Mouse (Mus musculus) activated CD4-positive, CD25-positive, alpha-beta regulatory T cell, adult 4 months (primary cell): ENCODE results near the gene Pla2g1b. TPM values are rescaled to one million over a fixed set of nuclear protein-coding genes. Genes with fewer than 3 reads are reported as not detected.
"Not testable (repeated sequence)": the region's sequence is repeated elsewhere in the genome, so short reads cannot be mapped to it uniquely, and the experiment has no call there.

ENCODE experiments used
- ATAC-seq: one replicate; pipeline ENCODE4 v1.8.0; 2017
- polyA plus RNA-seq, 2 experiments: library from polyadenylated mRNA; unstranded; fragments of 100-300 nt; shearing (Covaris generic); gene quantifications; one replicate each; pipeline ENCODE4 v1.2.1; 2017

The Pla2g1b gene
- polyA plus RNA-seq, 2 experiments from 2014 or later, result not detected

GRCm38 (mm10) chr5:115507267-115507980 is 41.4 kb downstream of the Pla2g1b start:
- ATAC-seq, result no peak

DNA sequence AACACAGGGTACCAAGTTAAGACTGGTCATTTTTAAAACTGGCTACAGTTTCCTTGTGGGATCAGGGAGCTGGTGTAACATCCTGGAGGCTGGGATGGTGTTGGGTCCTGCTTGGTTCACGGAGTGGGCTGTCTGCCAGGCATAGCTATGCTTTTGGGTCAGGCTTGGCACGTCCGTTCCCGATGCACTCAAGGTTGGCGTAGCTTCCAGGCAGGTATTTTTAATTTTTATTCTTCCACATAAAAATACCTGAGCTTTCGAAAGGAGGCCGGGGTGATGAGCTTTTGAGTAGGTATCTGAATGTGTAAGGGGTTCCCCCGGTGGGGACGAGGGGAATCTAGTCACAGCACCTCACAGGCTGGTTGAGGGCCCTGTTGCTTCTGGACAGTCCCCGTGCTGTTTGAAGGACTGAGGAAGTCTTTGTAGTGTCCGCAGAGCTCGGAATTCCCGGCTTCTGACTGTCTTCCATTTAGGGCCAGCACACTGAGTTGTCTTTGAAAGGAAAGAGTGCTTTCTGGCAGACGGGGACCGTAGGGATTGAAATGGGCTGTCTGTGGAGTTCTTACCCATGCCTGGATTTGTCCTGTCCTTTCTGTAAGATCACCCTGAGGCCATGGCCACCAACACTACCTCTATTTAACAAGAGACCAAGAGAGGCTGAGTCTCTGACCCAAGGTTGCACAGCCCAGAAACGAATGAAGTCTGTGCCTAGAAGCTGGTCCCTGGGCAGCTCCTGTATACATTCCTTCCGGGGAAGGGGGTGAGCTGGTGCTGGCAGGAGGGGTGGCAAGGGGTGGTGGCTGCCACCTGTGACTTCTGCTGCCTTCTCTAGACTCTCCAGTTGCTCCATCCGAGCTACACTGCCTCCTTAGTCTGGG is 42.2 kb downstream of the Pla2g1b start:
- ATAC-seq, result no peak

GRCm38 (mm10) chr5:115508859-115509147 is 42.7 kb downstream of the Pla2g1b start:
- no peak for ATAC-seq

GRCm38 (mm10) chr5:115509321-115509761 is 43.3 kb downstream of the Pla2g1b start:
- ATAC-seq, result no peak

GRCm38 (mm10) chr5:115509790-115510689 is 44.0 kb downstream of the Pla2g1b start:
- no peak for ATAC-seq

GRCm38 (mm10) chr5:115512375-115512774 is 46.3 kb downstream of the Pla2g1b start:
- ATAC-seq, result no peak

GRCm38 (mm10) chr5:115513246-115513645 is 47.2 kb downstream of the Pla2g1b start:
- no peak for ATAC-seq

DNA sequence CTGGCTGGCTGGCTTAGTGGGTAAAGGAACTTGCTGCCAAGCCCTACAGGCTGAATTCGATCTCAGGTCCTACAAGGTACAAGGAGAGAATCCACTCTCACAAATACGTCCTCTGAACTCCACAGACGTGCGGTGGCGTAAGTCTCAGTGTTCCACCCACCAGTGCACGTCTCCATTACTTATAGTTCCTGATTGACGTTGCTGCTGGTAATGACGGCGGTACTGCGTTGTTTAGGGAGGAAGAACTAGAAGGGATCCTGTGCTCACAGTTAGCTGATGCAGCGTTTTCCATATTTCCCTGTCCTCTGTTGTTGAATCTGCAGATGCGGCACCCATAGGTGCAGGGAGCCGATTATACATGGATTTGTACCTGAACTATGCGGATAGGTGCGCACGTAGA is 47.7 kb downstream of the Pla2g1b start:
- ATAC-seq, result no peak

GRCm38 (mm10) chr5:115514346-115514745 is 48.3 kb downstream of the Pla2g1b start:
- no peak for ATAC-seq

- no peak for ATAC-seq
These were observed 49.0 kb downstream of the Pla2g1b start for GRCm38 (mm10) chr5:115514896-115515587.

- peak; percentile 85 for ATAC-seq
These were observed 50.2 kb downstream of the Pla2g1b start for GRCm38 (mm10) chr5:115516081-115516907.

GRCm38 (mm10) chr5:115516908-115517307 is 50.8 kb downstream of the Pla2g1b start:
- no peak for ATAC-seq

DNA sequence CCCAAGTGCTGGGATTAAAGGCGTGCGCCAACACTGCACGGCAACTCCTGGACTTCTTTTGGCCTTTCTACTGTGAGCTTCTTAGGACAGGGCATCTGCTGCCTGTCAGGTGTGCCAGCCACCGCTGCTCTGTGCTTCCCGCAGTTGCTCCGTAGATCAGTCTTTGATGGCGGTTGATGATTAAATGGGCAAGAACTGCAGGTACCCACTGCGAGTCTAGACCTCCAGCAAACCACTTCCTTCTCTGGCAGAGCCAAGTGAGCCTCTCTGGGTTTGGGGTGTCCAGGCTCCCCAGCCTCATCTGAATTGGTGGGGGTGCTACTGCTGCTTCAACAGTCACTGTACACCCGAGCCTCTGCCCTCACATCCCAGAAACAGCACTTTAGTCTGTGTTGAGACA is 51.4 kb downstream of the Pla2g1b start:
- ATAC-seq, result peak; percentile 9

DNA sequence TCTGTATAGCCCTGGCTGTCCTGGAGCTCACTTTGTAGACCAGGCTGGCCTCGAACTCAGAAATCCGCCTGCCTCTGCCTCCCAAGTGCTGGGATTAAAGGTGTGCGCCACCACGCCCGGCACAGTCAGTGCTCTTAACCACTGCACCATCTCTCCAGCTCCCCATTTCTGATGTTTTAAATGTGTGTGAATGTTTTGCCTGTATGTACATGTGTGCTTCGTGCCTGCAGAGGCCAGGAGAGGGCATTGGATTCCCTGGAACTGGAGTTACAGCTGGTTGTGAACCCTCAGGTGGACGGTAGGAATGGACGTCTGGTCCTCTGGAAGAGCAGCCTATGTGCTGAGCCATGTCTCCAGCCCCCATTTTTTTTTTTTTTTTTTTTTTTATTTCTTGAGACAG is 52.2 kb downstream of the Pla2g1b start:
- ATAC-seq, result not testable (repeated sequence)

DNA sequence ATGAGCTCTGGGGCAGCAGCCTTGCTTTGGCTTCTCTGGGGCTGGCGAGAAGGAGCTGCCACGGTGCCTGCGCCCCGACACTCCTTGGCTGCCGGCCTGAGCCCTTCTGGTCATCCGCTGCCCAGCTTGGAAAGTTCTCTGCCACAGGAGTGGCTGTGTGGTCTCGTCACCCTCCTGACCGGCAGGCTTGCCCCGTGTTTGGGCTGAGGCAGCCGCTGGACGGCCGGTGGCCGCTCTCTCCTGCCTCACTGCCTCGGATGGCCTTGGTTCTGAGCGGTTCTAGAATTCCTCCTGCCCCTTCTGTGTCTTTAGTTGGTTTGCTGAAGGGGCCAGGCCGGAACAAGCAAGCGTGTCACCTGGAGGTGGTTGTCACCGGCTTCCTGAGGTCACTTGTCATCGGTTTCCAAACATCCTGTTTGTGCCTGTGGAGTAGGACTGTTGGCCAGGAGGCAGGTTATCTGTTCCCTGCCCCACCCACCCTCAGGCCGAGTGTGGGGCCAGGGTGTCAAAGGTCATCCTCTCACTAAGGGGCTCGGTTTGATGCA is 54.3 kb downstream of the Pla2g1b start:
- no peak for ATAC-seq

GRCm38 (mm10) chr5:115521553-115522461 is 55.7 kb downstream of the Pla2g1b start:
- ATAC-seq, result peak; percentile 90

DNA sequence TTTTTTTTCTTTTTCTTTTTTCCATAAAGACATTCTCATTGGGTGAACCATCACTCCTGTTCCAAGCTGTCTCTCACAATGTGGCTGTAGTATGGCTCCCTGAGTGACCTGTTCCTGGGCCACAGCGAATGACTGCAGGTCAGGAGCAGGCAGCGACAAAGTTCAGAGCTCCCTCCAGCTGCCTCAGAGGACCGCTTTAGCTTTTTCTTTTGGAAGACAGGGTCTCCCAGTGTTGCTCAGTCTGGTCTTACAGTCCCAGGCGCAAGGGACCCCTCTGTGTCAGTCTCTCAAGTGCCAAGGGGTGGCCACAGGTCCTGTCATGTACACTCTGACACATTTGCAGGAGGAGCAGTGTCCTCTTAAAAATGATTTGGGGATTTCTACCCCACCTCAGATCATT is 56.5 kb downstream of the Pla2g1b start:
- no peak for ATAC-seq

- no peak for ATAC-seq
These were observed 57.0 kb downstream of the Pla2g1b start for GRCm38 (mm10) chr5:115522981-115523499.

GRCm38 (mm10) chr5:115523971-115524370 is 57.9 kb downstream of the Pla2g1b start:
- ATAC-seq, result no peak
